Mouse (Mus musculus) MEL (cell line): ENCODE results near the gene Slc4a3. TPM values are rescaled to one million over a fixed set of nuclear protein-coding genes. Genes with fewer than 3 reads are reported as not detected.

ENCODE experiments used
- DNase-seq: peaks from one replicate; pipeline ENCODE4 v3.0.0; 2011; ENCODE audit warnings: low read depth, low spot score
- H3K27ac ChIP-seq: 2 replicates; pipeline ENCODE4 v1.5.1; 2012; ENCODE audit warnings: low read depth, mild to moderate bottlenecking, control low read depth, low read length, moderate library complexity; ENCODE audit not compliant: control insufficient read depth
- H3K27me3 ChIP-seq, 2 experiments: fragments of 150-350 bp in 1 of 2; sonication (generic) in 1 of 2; 2 replicates each; pipeline ENCODE4 v1.6.1; 2012; ENCODE audit warnings: low read length in 2 of 2, mild to moderate bottlenecking in 2 of 2, improper control_type of control experiment in 1 of 2, moderate library complexity in 1 of 2; ENCODE audit not compliant: insufficient read depth in 2 of 2, control insufficient read depth in 1 of 2
- H3K36me3 ChIP-seq, 2 experiments: 2 replicates each; pipeline ENCODE4 v1.6.1; 2012 to 2014; ENCODE audit warnings: low read length in 2 of 2, improper control_type of control experiment in 1 of 2, inconsistent platforms in 1 of 2, mild to moderate bottlenecking in 1 of 2; ENCODE audit not compliant: insufficient read depth in 2 of 2, control insufficient read depth in 1 of 2
- H3K4me1 ChIP-seq, 2 experiments: fragments of 150-350 bp in 1 of 2; sonication (generic) in 1 of 2; 2 replicates each; pipeline ENCODE4 v1.6.1; 2012; ENCODE audit warnings: low read length in 2 of 2, improper control_type of control experiment in 1 of 2, mild to moderate bottlenecking in 1 of 2; ENCODE audit not compliant: insufficient read depth in 2 of 2, control insufficient read depth in 1 of 2
- H3K4me3 ChIP-seq, 2 experiments: fragments of 150-350 bp in 1 of 2; sonication (generic) in 1 of 2; 2 replicates each; pipeline ENCODE4 v1.5.1; 2012; ENCODE audit warnings: low read depth in 2 of 2, low read length in 2 of 2, mild to moderate bottlenecking in 2 of 2, moderate library complexity in 2 of 2, control low read depth in 1 of 2, improper control_type of control experiment in 1 of 2; ENCODE audit not compliant: control insufficient read depth in 1 of 2, insufficient read depth in 1 of 2
- H3K79me2 ChIP-seq: 2 replicates; pipeline ENCODE4 v1.6.1; 2012; ENCODE audit warnings: mild to moderate bottlenecking, low read length, moderate library complexity; ENCODE audit not compliant: control insufficient read depth, poor library complexity, insufficient read depth
- H3K9ac ChIP-seq: 2 replicates; pipeline ENCODE4 v1.6.1; 2012; ENCODE audit warnings: low read depth, mild to moderate bottlenecking, control low read depth, low read length, moderate library complexity; ENCODE audit not compliant: control insufficient read depth, poor library complexity, severe bottlenecking
- H3K9me3 ChIP-seq: fragments of 150-350 bp; sonication (generic); replicated peaks from 2 replicates; pipeline ENCODE4 v1.6.1; 2012; ENCODE audit warnings: mild to moderate bottlenecking, low read length, improper control_type of control experiment, moderate library complexity; ENCODE audit not compliant: insufficient read depth
- BHLHE40 ChIP-seq: IDR thresholded peaks from 2 replicates; pipeline ENCODE4 v1.6.1; 2012; ENCODE audit warnings: low read depth, mild to moderate bottlenecking, inconsistent platforms, low read length, improper control_type of control experiment, borderline replicate concordance
- CHD1 ChIP-seq: IDR thresholded peaks from 2 replicates; pipeline ENCODE4 v1.6.1; 2012; ENCODE audit warnings: low read depth, mild to moderate bottlenecking, inconsistent platforms, low read length, improper control_type of control experiment
- CHD2 ChIP-seq: IDR thresholded peaks from 2 replicates; pipeline ENCODE4 v1.6.1; 2011; ENCODE audit warnings: low read length, improper control_type of control experiment
- CTCF ChIP-seq, 3 experiments: IDR thresholded peaks in 2 of 3; conservative IDR thresholded peaks in 1 of 3; 2 replicates each; pipeline ENCODE4 v1.5.1; 2011 to 2012; ENCODE audit warnings: low read length in 3 of 3, low read depth in 2 of 3, mild to moderate bottlenecking in 2 of 3, improper control_type of control experiment in 1 of 3, inconsistent platforms in 1 of 3, mixed read lengths in 1 of 3, moderate library complexity in 1 of 3; ENCODE audit not compliant: control insufficient read depth in 1 of 3, insufficient read depth in 1 of 3, poor library complexity in 1 of 3, severe bottlenecking in 1 of 3
- ELF1 ChIP-seq: IDR thresholded peaks from 2 replicates; pipeline ENCODE4 v1.6.1; 2014; ENCODE audit warnings: low read depth, mild to moderate bottlenecking, inconsistent platforms, low read length, improper control_type of control experiment, moderate library complexity
- EP300 ChIP-seq, 2 experiments: IDR thresholded peaks; 2 replicates each; pipeline ENCODE4 v1.6.1; 2011; ENCODE audit warnings: improper control_type of control experiment in 2 of 2, low read length in 2 of 2, low read depth in 1 of 2, mild to moderate bottlenecking in 1 of 2
- ETS1 ChIP-seq: IDR thresholded peaks from 2 replicates; pipeline ENCODE4 v1.6.1; 2012; ENCODE audit warnings: low read depth, mild to moderate bottlenecking, inconsistent platforms, low read length, improper control_type of control experiment, moderate library complexity
- GATA1 ChIP-seq: IDR thresholded peaks from 2 replicates; pipeline ENCODE4 v1.6.1; 2011; ENCODE audit warnings: low read depth, low read length, improper control_type of control experiment
- MAX ChIP-seq: IDR thresholded peaks from 2 replicates; pipeline ENCODE4 v1.6.1; 2011; ENCODE audit warnings: low read length, improper control_type of control experiment
- MEF2A ChIP-seq: IDR thresholded peaks from 2 replicates; pipeline ENCODE4 v1.6.1; 2014; ENCODE audit warnings: low read depth, mild to moderate bottlenecking, inconsistent platforms, low read length, improper control_type of control experiment; ENCODE audit not compliant: poor library complexity, insufficient replicate concordance, severe bottlenecking; ENCODE audit errors: extremely low read depth
- MYC ChIP-seq: IDR thresholded peaks from 2 replicates; pipeline ENCODE4 v1.6.1; 2011; ENCODE audit warnings: low read depth, mild to moderate bottlenecking, low read length, improper control_type of control experiment, moderate library complexity
- NRF1 ChIP-seq: IDR thresholded peaks from 2 replicates; pipeline ENCODE4 v1.6.1; 2014; ENCODE audit warnings: low read depth, mild to moderate bottlenecking, inconsistent platforms, low read length, improper control_type of control experiment, moderate library complexity; ENCODE audit not compliant: poor library complexity, insufficient read depth, severe bottlenecking
- POLR2A ChIP-seq, 2 experiments: IDR thresholded peaks; 2 replicates each; pipeline ENCODE4 v1.6.1; 2011 to 2012; ENCODE audit warnings: low read length in 2 of 2, mild to moderate bottlenecking in 2 of 2, control low read depth in 1 of 2, improper control_type of control experiment in 1 of 2, low read depth in 1 of 2, moderate library complexity in 1 of 2; ENCODE audit not compliant: control insufficient read depth in 1 of 2, insufficient read depth in 1 of 2, poor library complexity in 1 of 2
- RAD21 ChIP-seq: IDR thresholded peaks from 2 replicates; pipeline ENCODE4 v1.6.1; 2011; ENCODE audit warnings: mild to moderate bottlenecking, low read depth, low read length, improper control_type of control experiment
- RCOR1 ChIP-seq: IDR thresholded peaks from 2 replicates; pipeline ENCODE4 v1.6.1; 2012; ENCODE audit warnings: low read depth, mild to moderate bottlenecking, inconsistent platforms, low read length, improper control_type of control experiment
- ZC3H11A ChIP-seq: IDR thresholded peaks from 2 replicates; pipeline ENCODE4 v1.6.1; 2012; ENCODE audit warnings: low read depth, mild to moderate bottlenecking, inconsistent platforms, low read length, improper control_type of control experiment
- polyA plus RNA-seq, 2 experiments: library from polyadenylated mRNA; stranded (reverse) in 1 of 2; unstranded in 1 of 2; fragments of >175 nt in 1 of 2; fragments of >200 nt in 1 of 2; gene quantifications; 2 replicates each; pipeline versions ENCODE4 v1.2.1 to v1.2.4; 2012; ENCODE audit warnings: low replicate concordance in 2 of 2, low read depth in 1 of 2; ENCODE audit not compliant: insufficient read length in 2 of 2, insufficient read depth in 1 of 2, missing spikeins in 1 of 2
- total RNA-seq: library from RNA; depleted of rRNA; stranded (reverse); fragments of 300-350 nt; gene quantifications from 2 replicates; pipeline ENCODE4 v1.2.3, GENCODE M21; 2012; rRNA removed

Gene Slc4a3
- total and polyA plus RNA-seq, 3 experiments: not detected

GRCm38 (mm10) chr1:75609264-75609662, 63.2 kb downstream of the Slc4a3 start:
- TF ChIP-seq CHD1 (no peak), ZC3H11A (no peak), CTCF (IDR thresholded peaks at IDR 0.05 in 2 of 3, conservative IDR thresholded peaks at IDR 0.05 in 1 of 3; ENCODE audit: control insufficient read depth in 1 of 3, insufficient read depth in 1 of 3, low read depth in 2 of 3, low read length in 3 of 3, poor library complexity in 1 of 3, severe bottlenecking in 1 of 3) (no peak), RCOR1 (no peak), MEF2A (no peak), ELF1 (no peak), BHLHE40 (no peak), GATA1 (no peak), MYC (no peak), MAX (no peak), POLR2A (IDR thresholded peaks at IDR 0.05; ENCODE audit: control insufficient read depth in 1 of 2, insufficient read depth in 1 of 2, low read depth in 1 of 2, low read length in 2 of 2, poor library complexity in 1 of 2) (no peak), ETS1 (no peak), RAD21 (no peak), EP300 (IDR thresholded peaks at IDR 0.05; ENCODE audit: low read depth in 1 of 2, low read length in 2 of 2) (no peak), CHD2 (no peak), NRF1 (no peak)
- no peaks in the 10 kb centered on the region for H3K4me1 ChIP-seq
- H3K4me3 ChIP-seq: no peak overlapping the region
- DNase-seq: no peak
- no peaks in the 10 kb centered on the region for H3K79me2 ChIP-seq
- no peaks in the 10 kb centered on the region for H3K9me3 ChIP-seq
- H3K36me3 ChIP-seq: no peaks in the 10 kb centered on the region
- H3K9ac ChIP-seq: no peak overlapping the region
- no peaks in the 10 kb centered on the region; a peak in 1 of 4 replicates for H3K27me3 ChIP-seq
- no peak overlapping the region for H3K27ac ChIP-seq

DNA sequence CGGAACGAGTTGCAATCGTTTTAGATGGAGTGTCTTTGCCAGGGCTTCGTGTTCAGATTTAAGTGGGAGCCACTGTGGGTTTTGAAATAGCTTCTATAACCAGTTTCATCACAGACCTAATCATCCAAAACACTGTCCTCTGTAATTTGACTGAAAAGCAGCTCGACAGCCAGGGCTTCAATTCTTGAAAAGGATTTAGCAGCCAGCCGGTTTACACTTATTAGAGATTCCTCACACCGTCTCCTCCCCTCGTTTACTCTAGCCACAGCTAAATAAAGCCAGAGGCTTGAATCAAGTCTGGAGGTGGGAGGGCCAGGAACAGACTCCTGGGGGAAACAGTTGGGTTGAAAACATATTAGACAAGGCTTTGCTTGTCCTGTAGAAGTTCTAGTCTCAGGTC, 64.5 kb downstream of the Slc4a3 start:
- Histone ChIP-seq H3K79me2 (no peaks in the 10 kb centered on the region), H3K36me3 (no peaks in the 10 kb centered on the region), H3K9me3 (no peaks in the 10 kb centered on the region), H3K9ac (no peak overlapping the region), H3K4me1 (no peaks in the 10 kb centered on the region)
- TF ChIP-seq CHD2: no peak
- TF ChIP-seq, all 39 proteins: peak for 0
- Histone ChIP-seq H3K4me3 (no peak overlapping the region), H3K27ac (no peak overlapping the region), H3K27me3 (no peaks in the 10 kb centered on the region)
- no peak for DNase-seq

Other genes with a start within 250 kb of the Slc4a3 start
- 34.7 and 35.9 TPM in 2 replicates for gene Dnpep, start 228.3 kb upstream of the Slc4a3 start, total RNA-seq
- 10 to 100 TPM in 1 of 2 experiments, not detected in 1; 59.3 TPM for gene Dnpep, start 228.3 kb upstream of the Slc4a3 start, polyA plus RNA-seq
- 4.6 and 7.2 TPM in 2 replicates for gene Des, start 185.9 kb upstream of the Slc4a3 start, total RNA-seq
- gene Des, start 185.9 kb upstream of the Slc4a3 start, polyA plus RNA-seq: 1 to 10 TPM in 1 of 2 experiments, not detected in 1; 7.0 TPM
- gene Speg, start 171.0 kb upstream of the Slc4a3 start, total RNA-seq: 1.7 and 1.8 TPM in 2 replicates
- 1 to 10 TPM in 1 of 2 experiments, not detected in 1; 9.5 TPM for gene Speg, start 171.0 kb upstream of the Slc4a3 start, polyA plus RNA-seq
- gene Gmppa, start 110.3 kb upstream of the Slc4a3 start, total RNA-seq: 63.8 and 65.0 TPM in 2 replicates
- 100 to 1,000 TPM in 1 of 2 experiments, not detected in 1; 145 TPM for gene Gmppa, start 110.3 kb upstream of the Slc4a3 start, polyA plus RNA-seq
- 0.19 TPM in 1 of 2 replicates, not detected in the other for gene Asic4, start 95.8 kb upstream of the Slc4a3 start, total RNA-seq
- under 1 TPM in 1 of 2 experiments, not detected in 1; 0.18 TPM for gene Asic4, start 95.8 kb upstream of the Slc4a3 start, polyA plus RNA-seq
- 23.9 and 32.3 TPM in 2 replicates for gene Chpf, start 67.0 kb upstream of the Slc4a3 start, total RNA-seq
- gene Chpf, start 67.0 kb upstream of the Slc4a3 start, polyA plus RNA-seq: 10 to 100 TPM in 1 of 2 experiments, not detected in 1; 49.0 TPM
- 0.33 and 0.65 TPM in 2 replicates for gene Tmem198, start 66.7 kb upstream of the Slc4a3 start, total RNA-seq
- 1 to 10 TPM in 1 of 2 experiments, not detected in 1; 1.4 TPM for gene Tmem198, start 66.7 kb upstream of the Slc4a3 start, polyA plus RNA-seq
- gene Obsl1, start 39.8 kb upstream of the Slc4a3 start, total RNA-seq: 0.08 TPM in 1 of 2 replicates, not detected in the other
- gene Obsl1, start 39.8 kb upstream of the Slc4a3 start, polyA plus RNA-seq: 1 to 10 TPM in 1 of 2 experiments, not detected in 1; 1.2 TPM
- gene Inha, start 39.2 kb upstream of the Slc4a3 start, total RNA-seq: not detected in 2 replicates
- not detected for gene Inha, start 39.2 kb upstream of the Slc4a3 start, polyA plus RNA-seq
- 9.7 and 10.2 TPM in 2 replicates for gene Stk11ip, start 24.7 kb upstream of the Slc4a3 start, total RNA-seq
- gene Stk11ip, start 24.7 kb upstream of the Slc4a3 start, polyA plus RNA-seq: 10 to 100 TPM in 1 of 2 experiments, not detected in 1; 29.4 TPM